Mouse (Mus musculus): ENCODE data around the gene Zfyve9. TPM values are rescaled to one million over a fixed set of nuclear protein-coding genes. Genes with fewer than 3 reads are reported as not detected.

The Zfyve9 gene
- polyA plus RNA-seq, 1 experiment from 2014 or later, result 3.6 TPM

DNA sequence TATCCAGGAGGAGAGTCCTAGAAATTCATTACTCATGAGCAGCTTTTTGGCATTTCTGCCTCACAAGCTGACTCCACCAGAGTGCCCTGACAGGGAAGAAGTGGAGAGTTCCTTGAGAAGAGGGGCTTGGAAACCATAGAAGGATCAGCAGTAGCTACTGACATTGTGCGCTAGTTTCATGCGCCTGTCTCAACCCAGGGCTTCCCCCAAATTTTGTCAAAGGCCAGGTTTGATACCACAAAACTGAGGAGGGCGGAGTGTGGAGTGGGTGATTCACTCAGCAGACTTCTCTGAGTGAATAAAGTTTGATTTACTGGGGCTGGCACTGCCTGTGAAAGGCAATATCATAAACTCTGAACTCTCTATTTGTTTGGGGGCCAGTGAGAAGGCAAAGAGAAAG lies 171.9 kb downstream of the Zfyve9 start:
- no peaks in the 10 kb centered on the region for H3K27me3 ChIP-seq (ENCODE audit: control insufficient read depth, insufficient read depth, low read length)
- no peaks in the 10 kb centered on the region for H3K4me1 ChIP-seq (ENCODE audit: control insufficient read depth, insufficient read depth, low read length)
- H3K4me3 ChIP-seq (ENCODE audit: low read depth, low read length), result no peak overlapping the region
- no peaks in the 10 kb centered on the region for H3K9me3 ChIP-seq (ENCODE audit: control insufficient read depth, low read length)
- no peak overlapping the region for H3K4me2 ChIP-seq
- DNase-seq (ENCODE audit: low spot score, missing footprints) (no peak), ATAC-seq (ENCODE audit: low FRiP score) (no peak)
- H3K36me3 ChIP-seq (ENCODE audit: control insufficient read depth, insufficient read depth, low read length), result peaks cover 5% of the 10 kb centered on the region; the same call in 1 of the 2 replicates
- H3K9ac ChIP-seq (ENCODE audit: low read length), result no peak overlapping the region
- 86% methylated on average over 3 of the region's 3 CpGs for WGBS
- no peak overlapping the region for H3K27ac ChIP-seq (ENCODE audit: low read depth, low read length)

DNA sequence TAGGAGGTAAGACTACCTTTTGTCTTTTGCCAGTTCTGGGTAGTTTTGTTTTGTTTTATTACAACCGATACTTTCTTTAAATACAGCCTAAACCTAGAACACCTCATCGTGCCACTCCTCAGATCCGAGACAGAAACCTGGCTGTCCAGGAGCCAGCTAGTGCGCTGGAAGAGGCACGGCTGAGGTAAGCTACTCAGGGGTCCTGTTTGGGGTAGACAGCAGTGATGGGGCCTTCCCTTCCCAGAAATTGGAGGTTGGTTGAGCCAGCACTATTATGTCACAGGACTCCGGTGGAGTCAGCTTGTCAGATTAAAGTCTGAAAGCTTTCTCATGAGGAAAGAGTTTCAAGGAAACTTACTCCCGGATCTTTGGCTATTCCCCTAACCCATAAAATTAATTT lies 178.7 kb downstream of the Zfyve9 start:
- WGBS, result 95% methylated on average over 7 of the region's 7 CpGs
- no peak for DNase-seq (ENCODE audit: low spot score, missing footprints)
- ATAC-seq (ENCODE audit: low FRiP score), result no peak
- Histone ChIP-seq H3K9ac (ENCODE audit: low read length) (no peak overlapping the region), H3K9me3 (ENCODE audit: control insufficient read depth, low read length) (no peaks in the 10 kb centered on the region), H3K4me2 (no peak overlapping the region), H3K27me3 (ENCODE audit: control insufficient read depth, insufficient read depth, low read length) (no peaks in the 10 kb centered on the region), H3K4me1 (ENCODE audit: control insufficient read depth, insufficient read depth, low read length) (no peaks in the 10 kb centered on the region), H3K4me3 (ENCODE audit: low read depth, low read length) (no peak overlapping the region), H3K27ac (ENCODE audit: low read depth, low read length) (no peak overlapping the region), H3K36me3 (ENCODE audit: control insufficient read depth, insufficient read depth, low read length) (peaks cover 17% of the 10 kb centered on the region)

DNA sequence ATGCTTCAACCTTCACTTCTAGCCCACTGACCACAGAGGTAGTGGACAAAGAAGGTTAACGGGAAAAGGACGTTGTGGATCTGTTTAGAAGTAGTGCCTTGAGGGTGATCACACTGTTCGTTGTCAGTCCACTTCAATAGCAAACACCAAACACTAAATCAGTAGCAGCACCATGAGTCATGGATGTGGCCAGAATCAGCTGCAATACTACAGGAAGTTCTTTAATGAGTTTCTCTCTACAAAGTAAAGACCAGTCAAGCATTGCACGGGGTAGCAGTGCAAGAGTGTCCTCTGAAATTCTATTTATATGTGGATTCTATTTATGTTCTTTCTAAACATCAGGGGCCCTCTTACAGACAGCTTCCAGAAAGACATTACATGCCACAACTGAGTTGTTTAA lies 182.3 kb downstream of the Zfyve9 start:
- Histone ChIP-seq H3K9me3 (ENCODE audit: control insufficient read depth, low read length) (no peaks in the 10 kb centered on the region), H3K4me1 (ENCODE audit: control insufficient read depth, insufficient read depth, low read length) (no peaks in the 10 kb centered on the region), H3K27ac (ENCODE audit: low read depth, low read length) (no peak overlapping the region), H3K4me2 (no peak overlapping the region), H3K4me3 (ENCODE audit: low read depth, low read length) (no peak overlapping the region), H3K36me3 (ENCODE audit: control insufficient read depth, insufficient read depth, low read length) (peaks cover 12% of the 10 kb centered on the region), H3K27me3 (ENCODE audit: control insufficient read depth, insufficient read depth, low read length) (no peaks in the 10 kb centered on the region), H3K9ac (ENCODE audit: low read length) (no peak overlapping the region)
- ATAC-seq (ENCODE audit: low FRiP score), result no peak
- no peak for DNase-seq (ENCODE audit: low spot score, missing footprints)
- WGBS, result 91% methylated on average over 4 of the region's 4 CpGs

DNA sequence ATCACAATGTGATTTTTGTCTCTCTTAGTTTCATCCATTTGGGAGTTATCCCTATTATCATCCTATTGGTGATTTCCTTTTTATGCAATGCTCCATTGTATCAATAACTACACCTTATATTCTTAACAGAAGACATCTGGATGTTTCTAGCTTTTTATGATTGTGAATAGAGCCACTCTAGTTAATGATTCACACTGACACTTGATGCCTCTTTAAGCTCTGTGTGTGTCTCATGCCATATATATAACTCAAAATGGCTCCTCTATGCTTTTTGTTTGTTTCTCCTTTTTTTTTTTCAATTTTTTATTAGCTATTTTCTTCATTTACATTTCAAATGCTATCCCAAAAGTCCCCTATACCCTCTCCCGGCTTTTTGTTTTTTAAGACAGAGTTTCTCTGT lies 184.8 kb downstream of the Zfyve9 start:
- Histone ChIP-seq H3K27ac (ENCODE audit: low read depth, low read length) (no peak overlapping the region), H3K36me3 (ENCODE audit: control insufficient read depth, insufficient read depth, low read length) (peaks cover 5% of the 10 kb centered on the region), H3K4me2 (no peak overlapping the region), H3K4me1 (ENCODE audit: control insufficient read depth, insufficient read depth, low read length) (no peaks in the 10 kb centered on the region), H3K27me3 (ENCODE audit: control insufficient read depth, insufficient read depth, low read length) (no peaks in the 10 kb centered on the region), H3K4me3 (ENCODE audit: low read depth, low read length) (no peak overlapping the region), H3K9me3 (ENCODE audit: control insufficient read depth, low read length) (no peaks in the 10 kb centered on the region), H3K9ac (ENCODE audit: low read length) (no peak overlapping the region)
- DNase-seq (ENCODE audit: low spot score, missing footprints) (no peak), ATAC-seq (ENCODE audit: low FRiP score) (no peak)
- 81% methylated on average over 1 of the region's 1 CpGs for WGBS

DNA sequence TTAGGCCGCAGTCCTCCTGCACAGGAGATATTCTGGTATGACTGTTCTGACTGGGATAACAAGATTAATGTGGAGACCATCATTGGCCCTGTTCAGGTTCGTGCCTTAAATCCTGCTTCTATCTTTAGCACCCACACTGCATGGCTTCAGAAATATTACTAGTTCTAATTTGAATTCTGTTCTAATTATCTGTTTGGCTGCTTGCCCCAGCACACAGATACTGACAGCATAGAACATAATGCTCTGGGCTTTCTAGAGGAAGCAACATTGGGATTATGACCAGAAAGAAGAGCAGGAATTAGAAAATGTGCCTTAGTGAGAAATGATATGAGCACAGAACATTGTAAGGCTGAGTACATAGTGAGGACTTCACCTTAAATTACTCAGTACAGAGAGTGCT lies 187.2 kb downstream of the Zfyve9 start:
- no peak overlapping the region for H3K9ac ChIP-seq (ENCODE audit: low read length)
- no peak overlapping the region for H3K4me2 ChIP-seq
- no peak for ATAC-seq (ENCODE audit: low FRiP score)
- 0 out of 2 replicates have a peak, but pooled peaks cover 3% of the 10 kb centered on the region for H3K36me3 ChIP-seq (ENCODE audit: control insufficient read depth, insufficient read depth, low read length)
- no peaks in the 10 kb centered on the region for H3K27me3 ChIP-seq (ENCODE audit: control insufficient read depth, insufficient read depth, low read length)
- no peaks in the 10 kb centered on the region for H3K9me3 ChIP-seq (ENCODE audit: control insufficient read depth, low read length)
- H3K27ac ChIP-seq (ENCODE audit: low read depth, low read length), result no peak overlapping the region
- no peaks in the 10 kb centered on the region for H3K4me1 ChIP-seq (ENCODE audit: control insufficient read depth, insufficient read depth, low read length)
- no peak for DNase-seq (ENCODE audit: low spot score, missing footprints)
- WGBS, result 96% methylated on average over 2 of the region's 2 CpGs
- H3K4me3 ChIP-seq (ENCODE audit: low read depth, low read length), result no peak overlapping the region

Other genes starting within 250 kb of the Zfyve9 start
- 124 and 128 TPM in 2 replicates for gene Prpf38a, start 201.5 kb downstream of the Zfyve9 start, polyA plus RNA-seq (2014; fragmentation: Nextera tagmentation; extraction: Ambion mirVana)
- gene Orc1, start 201.4 kb downstream of the Zfyve9 start, polyA plus RNA-seq (2014; fragmentation: Nextera tagmentation; extraction: Ambion mirVana), result 15.4 and 17.3 TPM in 2 replicates
- 15.3 and 19.8 TPM in 2 replicates for gene Cc2d1b, start 160.9 kb downstream of the Zfyve9 start, polyA plus RNA-seq (2014; fragmentation: Nextera tagmentation; extraction: Ambion mirVana)
- 0.45 and 0.51 TPM in 2 replicates for gene 3110021N24Rik, start 61.1 kb downstream of the Zfyve9 start, polyA plus RNA-seq (2014; fragmentation: Nextera tagmentation; extraction: Ambion mirVana)
- 284 and 311 TPM in 2 replicates for gene Btf3l4, start 52.8 kb upstream of the Zfyve9 start, polyA plus RNA-seq (2014; fragmentation: Nextera tagmentation; extraction: Ambion mirVana)
- 112 and 113 TPM in 2 replicates for gene Txndc12, start 53.8 kb upstream of the Zfyve9 start, polyA plus RNA-seq (2014; fragmentation: Nextera tagmentation; extraction: Ambion mirVana)
- gene Kti12, start 67.0 kb upstream of the Zfyve9 start, polyA plus RNA-seq (2014; fragmentation: Nextera tagmentation; extraction: Ambion mirVana), result 44.0 and 49.9 TPM in 2 replicates
- gene A730015C16Rik, start 67.8 kb upstream of the Zfyve9 start, polyA plus RNA-seq (2014; fragmentation: Nextera tagmentation; extraction: Ambion mirVana), result 1.2 TPM in 2 replicates
- 29.2 and 29.5 TPM in 2 replicates for gene Rab3b, start 98.3 kb upstream of the Zfyve9 start, polyA plus RNA-seq (2014; fragmentation: Nextera tagmentation; extraction: Ambion mirVana)
- 65.6 and 70.8 TPM in 2 replicates for gene Nrd1, start 219.9 kb upstream of the Zfyve9 start, polyA plus RNA-seq (2014; fragmentation: Nextera tagmentation; extraction: Ambion mirVana)